Mouse (Mus musculus) limb, embryonic 15.5 days (tissue): Measurements from ENCODE around the gene Ankrd11. TPM values are rescaled to one million over a fixed set of nuclear protein-coding genes. Genes with fewer than 3 reads are reported as not detected.

Source experiments
- ATAC-seq: fragments of 200-750 bp; cut with Nextera tagmentation; 2 replicates; pipeline ENCODE4 v1.8.0; 2017; ENCODE audit warnings: low read depth, moderate TSS enrichment; ENCODE audit not compliant: insufficient number of reproducible peaks, low FRiP score, low TSS enrichment
- H3K27ac ChIP-seq: fragments of 300-500 bp; sonication (generic); 2 replicates; pipeline ENCODE4 v1.5.1; 2015; ENCODE audit warnings: moderate library complexity, mild to moderate bottlenecking, inconsistent platforms
- H3K27me3 ChIP-seq: fragments of 300-500 bp; sonication (generic); 2 replicates; pipeline ENCODE4 v1.6.1; 2015; ENCODE audit warnings: inconsistent platforms
- H3K36me3 ChIP-seq: fragments of 300-500 bp; sonication (generic); 2 replicates; pipeline ENCODE4 v1.6.1; 2015; ENCODE audit warnings: inconsistent platforms
- H3K4me1 ChIP-seq: fragments of 300-500 bp; sonication (generic); 2 replicates; pipeline ENCODE4 v1.6.1; 2015; ENCODE audit warnings: inconsistent platforms
- H3K4me2 ChIP-seq: fragments of 300-500 bp; sonication (generic); 2 replicates; pipeline ENCODE4 v1.6.1; 2015; ENCODE audit warnings: mild to moderate bottlenecking, inconsistent platforms
- H3K4me3 ChIP-seq: fragments of 300-500 bp; sonication (generic); 2 replicates; pipeline ENCODE4 v1.5.1; 2015; ENCODE audit warnings: mild to moderate bottlenecking, inconsistent platforms
- H3K9ac ChIP-seq: fragments of 300-500 bp; sonication (generic); 2 replicates; pipeline ENCODE4 v1.6.1; 2015; ENCODE audit warnings: inconsistent platforms
- H3K9me3 ChIP-seq: fragments of 300-500 bp; sonication (generic); 2 replicates; pipeline ENCODE4 v1.6.1; 2016; ENCODE audit warnings: inconsistent platforms
- WGBS: fragments of 180-500 bp; shearing (Covaris S2); methylation state at CpG from one replicate; pipeline ENCODE4 v1.1.7; 2015; 5-methylcytosine and 5-hydroxymethylcytosine counted together
- polyA plus RNA-seq: library from polyadenylated mRNA; unstranded; fragments of >200 nt; fragmentation: Nextera tagmentation; extraction: Ambion mirVana; gene quantifications from 2 replicates; pipeline ENCODE4 v1.2.1, GENCODE M21; 2015

Gene Ankrd11
- polyA plus RNA-seq, 1 experiment from 2014 or later: 45.3 TPM

GRCm38 (mm10) chr8:122898473-122898872 lies 143.6 kb downstream of the Ankrd11 start:
- H3K9me3 ChIP-seq: no peaks in the 10 kb centered on the region
- peaks cover 72% of the 10 kb centered on the region for H3K36me3 ChIP-seq
- no peaks in the 10 kb centered on the region for H3K27me3 ChIP-seq
- H3K9ac ChIP-seq: no peak overlapping the region
- no peak overlapping the region for H3K27ac ChIP-seq
- H3K4me1 ChIP-seq: no peaks in the 10 kb centered on the region
- no peak for ATAC-seq
- no peak overlapping the region for H3K4me2 ChIP-seq
- no peak overlapping the region for H3K4me3 ChIP-seq
- WGBS: 92% methylated on average over 12 of the region's 12 CpGs

DNA sequence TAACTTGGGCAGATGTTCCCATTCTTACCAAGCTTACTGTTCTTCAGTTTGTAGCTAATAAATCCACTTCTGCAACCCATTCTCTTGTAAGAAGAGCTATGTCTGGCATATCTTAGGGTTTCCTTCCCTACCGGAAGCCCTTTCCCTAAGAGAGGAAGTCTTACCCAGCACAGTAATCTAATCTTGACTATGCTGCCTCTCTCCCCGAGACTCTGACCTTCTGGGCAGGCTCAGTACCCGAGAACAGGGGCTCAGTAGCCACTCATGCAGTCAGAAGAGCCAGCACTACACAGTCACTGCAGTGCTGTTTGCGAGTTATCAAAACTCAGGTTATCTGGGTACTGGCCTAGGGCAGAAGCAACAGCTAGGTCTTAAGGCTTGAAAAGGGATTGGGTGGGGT lies 144.1 kb downstream of the Ankrd11 start:
- no peak for ATAC-seq
- peaks cover 75% of the 10 kb centered on the region for H3K36me3 ChIP-seq

DNA sequence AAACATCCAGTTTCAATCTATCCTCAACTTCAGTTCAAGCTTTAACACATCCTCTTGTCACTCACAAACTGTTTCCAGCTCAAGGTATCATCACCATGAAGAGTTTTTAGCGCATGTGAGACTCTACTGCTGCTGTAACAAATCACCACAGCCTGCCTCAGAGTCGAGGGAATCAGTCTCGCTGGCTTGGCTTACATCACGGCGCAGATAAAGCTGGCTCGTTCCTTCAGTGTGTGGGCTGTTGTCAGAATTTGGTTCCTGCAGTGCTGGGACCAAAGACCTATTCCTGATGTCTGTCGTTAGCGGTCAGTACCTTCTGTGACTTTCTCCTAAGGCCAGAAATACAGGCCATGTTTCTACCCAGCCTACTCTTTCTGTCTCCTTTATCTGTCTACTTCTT lies 144.9 kb downstream of the Ankrd11 start:
- 90% methylated on average over 8 of the region's 8 CpGs for WGBS
- Histone ChIP-seq H3K4me2 (no peak overlapping the region), H3K27me3 (no peaks in the 10 kb centered on the region), H3K9ac (no peak overlapping the region), H3K4me3 (no peak overlapping the region), H3K9me3 (no peaks in the 10 kb centered on the region), H3K36me3 (peaks cover 83% of the 10 kb centered on the region), H3K4me1 (no peaks in the 10 kb centered on the region), H3K27ac (no peak overlapping the region)
- ATAC-seq: no peak

More for the DNA sequence above, 144.1 kb downstream of the Ankrd11 start:
- no peaks in the 10 kb centered on the region for H3K27me3 ChIP-seq
- no peak overlapping the region for H3K4me3 ChIP-seq
- no peak overlapping the region for H3K9ac ChIP-seq
- H3K4me2 ChIP-seq: no peak overlapping the region
- 76% methylated on average over 4 of the region's 4 CpGs for WGBS
- no peak overlapping the region for H3K27ac ChIP-seq
- no peaks in the 10 kb centered on the region for H3K4me1 ChIP-seq
- H3K9me3 ChIP-seq: no peaks in the 10 kb centered on the region

GRCm38 (mm10) chr8:122896317-122896716 lies 145.8 kb downstream of the Ankrd11 start:
- H3K9me3 ChIP-seq: no peaks in the 10 kb centered on the region
- peaks cover 92% of the 10 kb centered on the region for H3K36me3 ChIP-seq
- no peak for ATAC-seq

DNA sequence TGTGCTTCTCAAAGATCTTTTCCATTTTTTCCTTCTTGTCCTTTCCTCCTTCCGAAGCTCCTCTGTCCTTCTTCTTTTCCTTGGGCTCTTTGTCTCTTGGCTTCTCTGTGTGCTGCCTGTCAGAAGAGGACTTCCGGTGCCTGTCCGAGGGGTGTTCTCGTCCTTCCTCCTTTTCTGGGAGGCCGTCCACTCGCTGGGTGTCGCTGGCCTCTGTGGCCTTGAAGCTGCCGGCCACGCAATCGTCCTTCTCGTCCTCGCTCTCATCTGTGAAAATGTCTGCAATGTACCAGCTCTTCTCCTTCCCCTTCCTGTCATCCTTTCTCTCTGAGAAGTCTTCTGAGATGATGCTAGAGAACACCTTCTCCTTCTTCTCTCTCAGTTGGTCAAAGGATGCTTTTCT lies 148.6 kb downstream of the Ankrd11 start:
- Histone ChIP-seq H3K9me3 (no peaks in the 10 kb centered on the region), H3K4me2 (no peak overlapping the region), H3K9ac (no peak overlapping the region), H3K36me3 (peaks cover 96% of the 10 kb centered on the region), H3K4me1 (no peaks in the 10 kb centered on the region), H3K27me3 (no peaks in the 10 kb centered on the region), H3K27ac (no peak overlapping the region), H3K4me3 (no peak overlapping the region)
- 91% methylated on average over 12 of the region's 12 CpGs for WGBS
- ATAC-seq: no peak

More at GRCm38 (mm10) chr8:122896317-122896716, 145.8 kb downstream of the Ankrd11 start:
- Histone ChIP-seq H3K4me1 (no peaks in the 10 kb centered on the region), H3K4me2 (no peak overlapping the region), H3K9ac (no peak overlapping the region), H3K27ac (no peak overlapping the region), H3K4me3 (no peak overlapping the region), H3K27me3 (no peaks in the 10 kb centered on the region)
- 98% methylated on average over 11 of the region's 11 CpGs for WGBS

DNA sequence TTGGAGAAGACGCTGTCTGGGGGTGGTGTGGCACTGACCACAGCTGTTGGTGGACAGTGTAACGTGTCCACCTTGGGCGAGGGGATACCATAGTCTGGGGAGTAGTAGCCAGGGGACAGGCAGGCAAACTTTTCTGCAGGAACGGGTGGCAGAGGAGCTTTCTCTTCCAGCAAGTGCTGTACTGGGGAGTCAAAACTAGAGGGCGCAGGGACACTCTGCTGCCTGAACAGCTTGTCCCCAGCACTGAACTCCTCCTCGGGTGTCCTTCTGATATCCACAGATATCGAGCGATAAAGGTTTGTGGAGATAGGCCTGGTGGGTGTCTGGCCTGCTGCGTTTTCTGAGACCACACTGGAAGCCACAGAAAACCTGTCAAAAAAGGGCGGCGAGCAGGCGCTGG lies 150.6 kb downstream of the Ankrd11 start:
- H3K27me3 ChIP-seq: no peaks in the 10 kb centered on the region
- no peak overlapping the region for H3K27ac ChIP-seq
- peaks cover 96% of the 10 kb centered on the region for H3K36me3 ChIP-seq
- H3K4me3 ChIP-seq: no peak overlapping the region
- WGBS: 89% methylated on average over 12 of the region's 12 CpGs
- no peaks in the 10 kb centered on the region for H3K4me1 ChIP-seq
- no peaks in the 10 kb centered on the region for H3K9me3 ChIP-seq
- no peak for ATAC-seq
- no peak overlapping the region for H3K9ac ChIP-seq
- H3K4me2 ChIP-seq: no peak overlapping the region

DNA sequence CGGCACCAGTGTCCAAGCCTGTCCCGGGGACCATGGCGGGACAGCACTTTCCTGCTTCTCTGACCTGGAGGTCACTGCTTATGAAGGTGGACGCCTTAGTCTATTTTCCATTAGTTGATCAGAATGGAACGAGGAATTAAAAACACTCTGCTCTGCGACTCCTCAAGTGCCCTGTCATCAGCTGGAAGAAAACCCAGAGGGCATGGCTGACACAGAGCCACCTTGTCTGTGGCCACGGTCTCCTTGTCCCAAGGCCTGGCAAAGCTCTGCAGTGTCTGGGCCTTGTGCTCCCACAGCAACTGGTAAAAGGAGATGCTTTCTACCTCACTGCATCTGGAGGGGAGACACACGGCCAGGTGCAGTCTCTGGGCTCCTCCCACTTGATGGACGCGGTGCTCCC lies 158.4 kb downstream of the Ankrd11 start:
- no peaks in the 10 kb centered on the region for H3K4me1 ChIP-seq
- H3K36me3 ChIP-seq: peaks cover 71% of the 10 kb centered on the region
- no peak overlapping the region for H3K4me2 ChIP-seq
- H3K9me3 ChIP-seq: no peaks in the 10 kb centered on the region
- H3K4me3 ChIP-seq: no peak overlapping the region
- H3K27me3 ChIP-seq: no peaks in the 10 kb centered on the region
- no peak overlapping the region for H3K27ac ChIP-seq
- H3K9ac ChIP-seq: no peak overlapping the region
- no peak for ATAC-seq
- 84% methylated on average over 10 of the region's 10 CpGs for WGBS

GRCm38 (mm10) chr8:122880302-122880701 lies 161.8 kb downstream of the Ankrd11 start:
- no peak overlapping the region for H3K27ac ChIP-seq
- no peak for ATAC-seq
- H3K9me3 ChIP-seq: no peaks in the 10 kb centered on the region
- peaks cover 38% of the 10 kb centered on the region for H3K36me3 ChIP-seq
- no peak overlapping the region for H3K9ac ChIP-seq
- no peak overlapping the region for H3K4me2 ChIP-seq
- no peaks in the 10 kb centered on the region for H3K27me3 ChIP-seq
- 54% methylated on average over 3 of the region's 3 CpGs for WGBS
- H3K4me3 ChIP-seq: no peak overlapping the region
- H3K4me1 ChIP-seq: no peaks in the 10 kb centered on the region; the same call in 1 of the 2 replicates

DNA sequence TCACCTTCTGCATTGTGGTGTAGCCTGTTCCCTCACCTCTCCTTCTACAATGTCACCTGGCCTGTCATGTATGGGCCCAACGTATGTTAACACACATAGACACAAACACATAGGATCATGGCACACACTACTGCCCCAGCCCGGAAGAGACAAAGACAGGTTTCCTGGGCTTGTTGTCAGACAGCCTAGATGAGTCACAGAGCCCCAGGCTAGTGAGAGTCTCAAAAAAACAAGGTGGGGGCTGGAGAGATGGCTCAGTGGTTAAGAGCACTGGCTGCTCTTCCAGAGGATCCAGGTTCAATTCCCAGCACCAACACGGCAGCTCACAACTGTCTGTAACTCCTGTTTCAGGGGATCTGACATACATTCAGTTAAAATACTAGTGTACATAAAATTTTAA lies 163.8 kb downstream of the Ankrd11 start:
- no peak overlapping the region for H3K4me3 ChIP-seq
- H3K27me3 ChIP-seq: no peaks in the 10 kb centered on the region
- H3K27ac ChIP-seq: no peak overlapping the region
- no peaks in the 10 kb centered on the region; the same call in 1 of the 2 replicates for H3K4me1 ChIP-seq
- no peak for ATAC-seq
- 74% methylated on average over 3 of the region's 3 CpGs for WGBS
- H3K4me2 ChIP-seq: no peak overlapping the region
- no peaks in the 10 kb centered on the region for H3K9me3 ChIP-seq
- peaks cover 19% of the 10 kb centered on the region for H3K36me3 ChIP-seq
- H3K9ac ChIP-seq: no peak overlapping the region

- Histone ChIP-seq H3K9ac (no peak overlapping the region), H3K27ac (no peak overlapping the region), H3K27me3 (no peaks in the 10 kb centered on the region), H3K36me3 (no peaks in the 10 kb centered on the region), H3K4me1 (peaks cover 5% of the 10 kb centered on the region; the same call in 1 of the 2 replicates), H3K4me3 (no peak overlapping the region), H3K9me3 (no peaks in the 10 kb centered on the region), H3K4me2 (no peak overlapping the region)
- WGBS: 47% methylated on average over 5 of the region's 5 CpGs
- no peak for ATAC-seq
These were observed 166.9 kb downstream of the Ankrd11 start for GRCm38 (mm10) chr8:122875186-122875585.

DNA sequence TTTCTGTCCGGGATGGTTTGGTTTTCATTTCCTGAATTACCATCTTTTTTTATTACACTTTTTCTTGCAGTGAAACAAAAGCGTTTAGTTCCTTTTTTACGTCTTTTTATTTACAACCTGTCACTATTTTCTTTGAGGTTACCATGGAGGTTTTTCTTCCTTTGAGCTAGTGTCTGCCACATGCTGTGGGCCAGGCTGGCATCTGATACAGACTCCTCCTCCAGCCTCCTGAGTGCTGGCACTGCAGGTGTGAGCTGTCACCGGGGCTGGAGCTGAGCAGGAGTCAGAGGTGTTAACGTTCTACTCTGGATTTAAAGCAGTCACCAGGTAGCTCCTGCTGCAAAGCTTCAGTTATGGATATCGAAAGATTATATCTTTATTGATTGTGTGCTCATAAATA lies 168.9 kb downstream of the Ankrd11 start:
- Histone ChIP-seq H3K9me3 (no peaks in the 10 kb centered on the region), H3K36me3 (no peaks in the 10 kb centered on the region), H3K4me2 (no peak overlapping the region), H3K4me3 (no peak overlapping the region), H3K27me3 (no peaks in the 10 kb centered on the region), H3K27ac (no peak overlapping the region), H3K9ac (no peak overlapping the region), H3K4me1 (peaks cover 8% of the 10 kb centered on the region; the same call in 1 of the 2 replicates)
- no peak for ATAC-seq
- WGBS: 22% methylated on average over 6 of the region's 6 CpGs

GRCm38 (mm10) chr8:122871663-122872062 lies 170.4 kb downstream of the Ankrd11 start:
- ATAC-seq: no peak
- Histone ChIP-seq H3K9ac (no peak overlapping the region), H3K4me2 (no peak overlapping the region), H3K4me1 (peaks cover 9% of the 10 kb centered on the region; the same call in 1 of the 2 replicates), H3K36me3 (no peaks in the 10 kb centered on the region), H3K27ac (no peak overlapping the region), H3K27me3 (no peaks in the 10 kb centered on the region), H3K4me3 (no peak overlapping the region), H3K9me3 (no peaks in the 10 kb centered on the region)
- WGBS: 76% methylated on average over 9 of the region's 9 CpGs

- Histone ChIP-seq H3K4me2 (peak overlapping the region; percentile 34), H3K4me3 (peak overlapping the region; percentile 25), H3K36me3 (no peaks in the 10 kb centered on the region), H3K27ac (no peak overlapping the region), H3K9me3 (no peaks in the 10 kb centered on the region), H3K4me1 (peaks cover 9% of the 10 kb centered on the region; the same call in 1 of the 2 replicates), H3K9ac (no peak overlapping the region), H3K27me3 (no peaks in the 10 kb centered on the region)
- WGBS: 21% methylated on average over 31 of the region's 31 CpGs
- ATAC-seq: no peak
These were observed 171.7 kb downstream of the Ankrd11 start for GRCm38 (mm10) chr8:122870377-122870863.
